Mouse (Mus musculus): ENCODE results near the gene Rassf2.

DNA sequence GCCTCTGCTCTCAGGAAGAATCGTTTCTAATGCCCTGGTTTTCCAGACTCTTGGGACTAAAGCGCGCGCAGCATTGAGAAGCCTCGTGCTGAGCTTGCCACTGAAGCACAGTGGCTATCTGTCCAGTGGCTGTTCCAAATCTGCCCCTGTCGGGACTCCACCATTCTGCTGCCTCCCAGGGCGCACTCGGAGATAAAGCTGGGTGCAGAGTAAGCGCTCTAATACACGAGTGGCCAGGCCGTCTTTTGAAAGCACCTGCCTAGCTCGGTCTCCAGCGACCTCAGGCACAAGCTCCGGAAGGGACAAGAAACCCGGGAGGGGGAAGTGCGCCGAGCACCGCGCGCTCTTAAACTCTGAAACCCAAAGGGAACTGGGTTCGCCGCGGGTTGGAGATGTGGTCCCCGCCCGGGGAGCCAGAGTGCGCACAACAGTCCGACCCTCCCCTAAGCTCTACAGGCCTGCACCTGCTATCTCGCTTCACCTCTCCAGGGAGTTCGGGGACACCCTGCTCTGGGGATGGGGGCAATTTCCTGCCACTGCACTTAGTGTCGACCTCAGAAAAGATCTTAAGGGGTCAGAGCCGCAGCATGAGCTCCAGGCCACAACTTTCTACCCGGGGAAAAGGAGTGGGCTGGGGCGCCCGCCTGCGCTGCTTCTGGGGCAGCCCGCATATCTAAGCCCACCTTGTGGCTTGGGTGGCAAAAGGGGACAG, 1.0 kb downstream of the Rassf2 start:
- TF ChIP-seq EP300 (IDR thresholded peaks at IDR 0.05): no peak
- no peak for TF ChIP-seq CTCF (IDR thresholded peaks at IDR 0.05)
